Mouse (Mus musculus): ENCODE measurements around the gene Aph1c. TPM values are rescaled to one million over a fixed set of nuclear protein-coding genes. Genes with fewer than 3 reads are reported as not detected.

The Aph1c gene
- total RNA-seq, 2 experiments from 2014 or later, result 5.7 to 7.2 TPM

Other genes with a start within 250 kb of the Aph1c start
- 10 to 100 TPM; 33.5 to 36.8 TPM for gene Usp3, start 241.6 kb downstream of the Aph1c start, total RNA-seq (2021)
- gene Car12, start 121.0 kb downstream of the Aph1c start, total RNA-seq (2021), result 10 to 100 TPM in 1 of 2 experiments, 1 to 10 TPM in 1; 8.7 to 15.4 TPM
- gene Aph1b, start 39.2 kb downstream of the Aph1c start, total RNA-seq (2021), result 10 to 100 TPM; 19.5 to 19.6 TPM
- under 1 TPM; 0.30 to 0.88 TPM for gene Gm10647, start 37.7 kb downstream of the Aph1c start, total RNA-seq (2021)
- gene Rab8b, start 85.0 kb upstream of the Aph1c start, total RNA-seq (2021), result 10 to 100 TPM; 25.2 to 31.7 TPM
- 10 to 100 TPM; 36.8 to 37.3 TPM for gene Rps27l, start 111.4 kb upstream of the Aph1c start, total RNA-seq (2021)
- gene Lactb, start 140.8 kb upstream of the Aph1c start, total RNA-seq (2021), result 10 to 100 TPM; 18.8 to 19.0 TPM
- gene Tpm1, start 214.7 kb upstream of the Aph1c start, total RNA-seq (2021), result 100 to 1,000 TPM; 230 to 232 TPM